Mouse (Mus musculus) embryonic fibroblast, embryonic 13.5 days (primary cell): ENCODE data around the gene Nup153. TPM values are rescaled to one million over a fixed set of nuclear protein-coding genes. Genes with fewer than 3 reads are reported as not detected.

ENCODE experiments used
- H3K27ac ChIP-seq: 2 replicates; pipeline ENCODE4 v1.5.1; 2012; ENCODE audit warnings: low read length, control low read depth, inconsistent platforms; ENCODE audit not compliant: insufficient read depth
- H3K4me1 ChIP-seq: 2 replicates; pipeline ENCODE4 v1.6.1; 2011; ENCODE audit warnings: low read length; ENCODE audit not compliant: control insufficient read depth, insufficient read depth
- H3K4me3 ChIP-seq: 2 replicates; pipeline ENCODE4 v1.5.1; 2011; ENCODE audit warnings: mild to moderate bottlenecking, control low read depth, low read length; ENCODE audit not compliant: insufficient read depth
- CTCF ChIP-seq: IDR thresholded peaks from 2 replicates; pipeline ENCODE4 v1.5.1; 2011; ENCODE audit warnings: mild to moderate bottlenecking, control low read depth, low read length, moderate library complexity, borderline replicate concordance; ENCODE audit not compliant: insufficient read depth
- POLR2A ChIP-seq: IDR thresholded peaks from 2 replicates; pipeline ENCODE4 v1.6.1; 2011; ENCODE audit warnings: low read depth, mild to moderate bottlenecking, control low read depth, low read length, moderate library complexity
- polyA plus RNA-seq: library from polyadenylated mRNA; stranded (reverse); fragments of >200 nt; gene quantifications from 2 replicates; pipeline ENCODE4 v1.2.4, GENCODE M21; 2011; ENCODE audit warnings: low read depth; ENCODE audit not compliant: missing spikeins, insufficient read length

Gene Nup153
- polyA plus RNA-seq = 99.4 and 120 TPM in 2 replicates

GRCm38 (mm10) chr13:46727837-46728268 lies at the start of gene Nup153:
Gene Nup153, minus strand, starts transcription at chr13:46727940.
- TF ChIP-seq POLR2A (peak; percentile 76), CTCF (no peak)
- Histone ChIP-seq H3K4me3 (peak within 1 kb of the TSS; percentile 81), H3K4me1 (peaks cover 6% of the 10 kb centered on the region; the same call in 1 of the 2 replicates), H3K27ac (peak within 1 kb of the TSS; percentile 78)

- Histone ChIP-seq H3K27ac (no peak overlapping the region), H3K4me3 (no peak overlapping the region), H3K4me1 (no peaks in the 10 kb centered on the region)
- no peak for TF ChIP-seq POLR2A
- TF ChIP-seq CTCF = no peak
Observed at GRCm38 (mm10) chr13:46777461-46777860, 49.7 kb upstream of the Nup153 start.

GRCm38 (mm10) chr13:46776636-46777305 lies 49.0 kb upstream of the Nup153 start:
- Histone ChIP-seq H3K27ac (no peak overlapping the region), H3K4me1 (no peaks in the 10 kb centered on the region), H3K4me3 (no peak overlapping the region)
- TF ChIP-seq POLR2A (no peak), CTCF (no peak)

GRCm38 (mm10) chr13:46774998-46775397 lies 47.3 kb upstream of the Nup153 start:
- Histone ChIP-seq H3K4me1 (no peaks in the 10 kb centered on the region), H3K4me3 (no peak overlapping the region), H3K27ac (no peak overlapping the region)
- no peak for TF ChIP-seq POLR2A
- no peak for TF ChIP-seq CTCF

GRCm38 (mm10) chr13:46772581-46772980 lies 44.8 kb upstream of the Nup153 start:
- no peak for TF ChIP-seq POLR2A
- TF ChIP-seq CTCF = no peak
- Histone ChIP-seq H3K27ac (no peak overlapping the region), H3K4me3 (no peak overlapping the region), H3K4me1 (no peaks in the 10 kb centered on the region)

- no peaks in the 10 kb centered on the region for H3K4me1 ChIP-seq
- no peak for TF ChIP-seq CTCF
- TF ChIP-seq POLR2A = no peak
- no peak overlapping the region for H3K4me3 ChIP-seq
- no peak overlapping the region for H3K27ac ChIP-seq
Observed at GRCm38 (mm10) chr13:46765361-46765760, 37.6 kb upstream of the Nup153 start.

GRCm38 (mm10) chr13:46763210-46763609 lies 35.5 kb upstream of the Nup153 start:
- TF ChIP-seq CTCF (no peak), POLR2A (no peak)

GRCm38 (mm10) chr13:46760921-46761320 lies 33.2 kb upstream of the Nup153 start:
- no peak for TF ChIP-seq POLR2A
- H3K4me1 ChIP-seq = no peaks in the 10 kb centered on the region
- H3K4me3 ChIP-seq = no peak overlapping the region
- no peak overlapping the region for H3K27ac ChIP-seq

More at GRCm38 (mm10) chr13:46763210-46763609, 35.5 kb upstream of the Nup153 start:
- no peak overlapping the region for H3K27ac ChIP-seq
- no peaks in the 10 kb centered on the region for H3K4me1 ChIP-seq
- H3K4me3 ChIP-seq = no peak overlapping the region

GRCm38 (mm10) chr13:46759281-46759809 lies 31.6 kb upstream of the Nup153 start:
- TF ChIP-seq POLR2A (no peak), CTCF (no peak)
- Histone ChIP-seq H3K4me1 (no peaks in the 10 kb centered on the region), H3K27ac (no peak overlapping the region), H3K4me3 (no peak overlapping the region)

- no peak overlapping the region for H3K27ac ChIP-seq
- TF ChIP-seq CTCF (no peak), POLR2A (no peak)
- no peaks in the 10 kb centered on the region for H3K4me1 ChIP-seq
- no peak overlapping the region for H3K4me3 ChIP-seq
Observed at GRCm38 (mm10) chr13:46758627-46759026, 30.9 kb upstream of the Nup153 start.

- H3K4me1 ChIP-seq = no peaks in the 10 kb centered on the region
- H3K27ac ChIP-seq = no peak overlapping the region
- TF ChIP-seq POLR2A = no peak
- no peak for TF ChIP-seq CTCF
- H3K4me3 ChIP-seq = no peak overlapping the region
Observed at GRCm38 (mm10) chr13:46757946-46758345, 30.2 kb upstream of the Nup153 start.
